Mouse (Mus musculus) heart, postnatal 0 days (tissue): ENCODE data around the gene Erc1.

ENCODE experiments used
- CTCF ChIP-seq: IDR thresholded peaks from 2 replicates; pipeline ENCODE4 v1.5.1; 2016; ENCODE audit warnings: antibody characterized with exemption, control low read depth, low read depth
- EP300 ChIP-seq: IDR thresholded peaks from 2 replicates; pipeline ENCODE4 v1.6.1; 2016; ENCODE audit warnings: antibody characterized with exemption, low read depth

DNA sequence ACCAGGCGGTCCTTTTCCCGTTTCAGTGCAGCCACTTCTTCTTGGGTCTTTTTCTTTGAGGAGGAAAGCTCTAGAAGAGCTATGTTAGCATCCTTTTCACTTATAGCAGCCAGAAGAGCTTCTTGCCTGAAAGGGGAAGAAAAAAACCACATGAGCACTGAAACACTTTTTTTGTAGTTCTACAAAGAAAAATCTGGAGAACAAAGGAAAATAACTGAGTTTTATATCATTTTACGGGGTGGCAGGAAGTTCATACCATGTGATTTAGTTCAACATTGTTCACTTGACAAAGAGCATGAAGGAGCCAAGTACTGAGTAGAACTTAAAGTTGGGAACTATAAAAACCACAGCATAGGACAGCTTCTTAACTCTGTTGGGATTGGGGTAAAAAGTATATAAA, 217.3 kb downstream of the Erc1 start:
- no peak for TF ChIP-seq CTCF
- TF ChIP-seq EP300: no peak
